Mouse (Mus musculus) G1E (cell line): ENCODE measurements around the gene Cyp8b1.

Source experiments
- CTCF ChIP-seq: IDR thresholded peaks from 2 replicates; pipeline ENCODE4 v1.5.1; 2012; ENCODE audit warnings: low read depth, low read length, inconsistent platforms, mixed read lengths
- GATA2 ChIP-seq: IDR thresholded peaks from 2 replicates; pipeline ENCODE4 v1.6.1; 2012; ENCODE audit warnings: low read depth, low read length, inconsistent platforms, borderline replicate concordance
- POLR2AphosphoS5 ChIP-seq: IDR thresholded peaks from 2 replicates; pipeline ENCODE4 v1.6.1; 2012; ENCODE audit warnings: low read depth, low read length, inconsistent platforms; ENCODE audit not compliant: insufficient replicate concordance
- TAL1 ChIP-seq: conservative IDR thresholded peaks from 2 replicates; pipeline ENCODE4 v1.6.1; 2012; ENCODE audit warnings: low read depth, low read length, inconsistent platforms, mixed read lengths

DNA sequence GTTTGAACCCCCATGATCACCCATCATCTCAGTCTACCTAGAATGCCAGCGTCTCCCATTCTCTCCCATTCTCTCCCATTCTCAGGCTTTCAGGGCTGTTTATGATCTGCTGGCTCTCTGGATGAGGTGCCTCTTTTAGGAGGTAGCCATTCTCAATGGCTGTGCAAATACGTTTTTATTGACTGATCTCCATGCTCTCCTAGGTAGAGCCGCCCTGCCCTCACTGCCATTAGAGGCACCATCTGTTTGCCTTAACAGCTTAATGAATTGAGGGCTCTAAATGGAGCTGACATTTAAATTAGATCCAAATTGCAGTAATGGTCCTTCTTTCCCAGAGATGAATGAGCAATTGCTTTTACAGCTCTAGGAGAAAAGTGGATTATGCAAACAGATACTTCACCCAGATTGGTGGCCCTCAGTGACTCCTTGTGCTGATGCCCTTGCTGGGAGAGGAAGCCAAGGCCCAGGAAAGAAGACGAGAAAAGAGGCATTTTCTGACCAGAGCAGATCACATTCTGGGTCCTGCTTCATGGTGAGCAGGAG is 46.1 kb downstream of the Cyp8b1 start:
- TF ChIP-seq CTCF (no peak), POLR2AphosphoS5 (no peak), GATA2 (no peak), TAL1 (no peak)
